ENCODE assay signal across 25 mouse cellular contexts in genomic region chr11:48777303-48777702, GRCm38 (mm10). TPM values are rescaled to one million over a fixed set of nuclear protein-coding genes. Genes with fewer than 3 reads are reported as not detected.
"Had no signal": no experiment of that assay in that cellular context is flagged by ENCODE, and none has a peak within 500 bp of the region (broad histone marks: within the 10 kb centered on the region; RNA-seq: fewer than 3 reads in every experiment).

No protein-coding gene starts in this region.

- H3K9me3 ChIP-seq: limb, embryonic 10.5 days; limb, embryonic 12.5 days; limb, embryonic 13.5 days; limb, embryonic 15.5 days; liver, embryonic 12.5 days; liver, embryonic 13.5 days; liver, embryonic 15.5 days; lung, embryonic 15.5 days; megakaryocyte, embryonic 14.5 days; midbrain, embryonic 10.5 days; midbrain, embryonic 12.5 days; midbrain, embryonic 15.5 days had no signal

- DNase-seq: left cerebral cortex, postnatal 4 days; liver, embryonic 13.5 days; lung, adult 18-20 months; lung, adult 2 months; lung, embryonic 14.5 days; lung, postnatal 14 days; lung, postnatal 36 days; midbrain, embryonic 14.5 days had no signal

- H3K27ac ChIP-seq: left cerebral cortex, adult 2 months; limb, embryonic 10.5 days; limb, embryonic 12.5 days; limb, embryonic 13.5 days; limb, embryonic 15.5 days; liver, embryonic 12.5 days; liver, embryonic 13.5 days; liver, embryonic 14.5 days; liver, embryonic 15.5 days; lung, embryonic 15.5 days; macrophage; midbrain, embryonic 10.5 days; midbrain, embryonic 12.5 days; midbrain, embryonic 13.5 days; midbrain, embryonic 15.5 days had no signal

- H3K4me1 ChIP-seq: lung, embryonic 15.5 days had no signal

- H3K4me3 ChIP-seq: left cerebral cortex, adult 2 months; limb, embryonic 10.5 days; limb, embryonic 12.5 days; limb, embryonic 13.5 days; limb, embryonic 15.5 days; liver, embryonic 12.5 days; liver, embryonic 13.5 days; liver, embryonic 15.5 days; lung, embryonic 15.5 days; midbrain, embryonic 10.5 days; midbrain, embryonic 12.5 days; midbrain, embryonic 13.5 days; midbrain, embryonic 15.5 days; myocyte had no signal

- H3K9ac ChIP-seq: limb, embryonic 12.5 days; limb, embryonic 13.5 days; limb, embryonic 15.5 days; liver, embryonic 12.5 days; liver, embryonic 13.5 days; liver, embryonic 14.5 days; liver, embryonic 15.5 days; liver, postnatal 0 days; lung, embryonic 14.5 days; lung, embryonic 15.5 days; midbrain, embryonic 12.5 days; midbrain, embryonic 13.5 days; midbrain, embryonic 15.5 days had no signal

- H3K36me3 ChIP-seq: limb, embryonic 10.5 days; limb, embryonic 12.5 days; limb, embryonic 13.5 days; limb, embryonic 15.5 days; liver, embryonic 12.5 days; liver, embryonic 13.5 days; liver, embryonic 15.5 days; lung, embryonic 15.5 days; midbrain, embryonic 10.5 days; midbrain, embryonic 12.5 days; midbrain, embryonic 13.5 days; midbrain, embryonic 15.5 days had no signal

- H3K27me3 ChIP-seq: limb, embryonic 13.5 days; limb, embryonic 15.5 days; liver, embryonic 12.5 days; liver, embryonic 13.5 days; liver, embryonic 15.5 days; lung, embryonic 15.5 days; megakaryocyte, embryonic 14.5 days; midbrain, embryonic 12.5 days; midbrain, embryonic 13.5 days; midbrain, embryonic 15.5 days had no signal

RNA-seq across cellular contexts. Expression of gene Trim7, which starts 48.6 kb away (rescaled TPM):
- polyA plus RNA-seq: liver, embryonic 12.5 days had no signal
